Comparison of ENCODE assay signal across 9 mouse cellular contexts in the genomic region with DNA sequence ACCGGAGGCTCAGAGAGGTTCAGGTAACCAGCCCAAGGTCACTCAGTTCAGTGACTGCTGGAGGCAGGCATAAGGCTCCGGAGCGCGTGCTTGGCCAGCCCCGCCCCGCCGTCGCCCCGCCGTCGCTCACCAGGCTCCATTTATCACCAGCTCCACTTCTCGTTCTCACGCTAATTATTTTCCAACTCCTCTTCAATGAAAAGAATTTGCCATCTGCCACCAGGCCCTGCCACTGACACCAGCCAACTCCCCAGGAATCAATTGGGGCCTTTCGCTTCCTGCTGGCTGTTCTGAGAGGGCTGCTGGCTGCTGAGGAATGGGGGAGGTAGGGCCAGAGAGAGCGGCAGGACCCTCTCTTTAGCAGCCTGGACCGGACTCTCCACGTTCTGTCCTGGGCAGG. TPM values are rescaled to one million over a fixed set of nuclear protein-coding genes. Genes with fewer than 3 reads are reported as not detected.
DNase-seq lines count a peak whose midpoint lies in the region; ATAC-seq and TF ChIP-seq lines count a peak whose summit lies in the region.
"Had no signal": no experiment of that assay in that cellular context is flagged by ENCODE, and none has a peak within 500 bp of the region (broad histone marks: within the 10 kb centered on the region; RNA-seq: fewer than 3 reads in every experiment).

No protein-coding gene starts in this region.

- H3K27ac ChIP-seq in gastrocnemius, adult 2 months = peak overlapping the region; percentile 88
- H3K27ac ChIP-seq in forebrain, embryonic 11.5 days (ENCODE audit: low read depth, low read length) = peak overlapping the region; percentile 21; the same call in 1 of the 2 replicates
- H3K27ac ChIP-seq in kidney, postnatal 0 days = peak overlapping the region; percentile 82
- H3K27ac ChIP-seq in midbrain, embryonic 15.5 days = 0 out of 2 replicates have a peak overlapping the region, but pooled peaks have one; percentile 30

- H3K4me1 ChIP-seq in forebrain, embryonic 11.5 days (replicated peaks; ENCODE audit: control insufficient read depth, insufficient read depth, low read length) = peaks cover 22% of the 10 kb centered on the region
- H3K4me1 ChIP-seq in kidney, postnatal 0 days (replicated peaks; ENCODE audit: insufficient read depth, low read length) = peaks cover 43% of the 10 kb centered on the region
- peaks cover 26% of the 10 kb centered on the region for H3K4me1 ChIP-seq in midbrain, embryonic 15.5 days

- no peaks in the 10 kb centered on the region for H3K9me3 ChIP-seq in forebrain, embryonic 11.5 days (ENCODE audit: control insufficient read depth, low read length)
- no peaks in the 10 kb centered on the region for H3K9me3 ChIP-seq in kidney, postnatal 0 days (replicated peaks; ENCODE audit: low read length)
- no peaks in the 10 kb centered on the region for H3K9me3 ChIP-seq in midbrain, embryonic 15.5 days

- under 1% methylated on average over 17 of the region's 17 CpGs for WGBS in forebrain, embryonic 11.5 days
- WGBS in kidney, postnatal 0 days = 17% methylated on average over 17 of the region's 17 CpGs
- WGBS in midbrain, embryonic 15.5 days = 4% methylated on average over 17 of the region's 17 CpGs

- peak overlapping the region; percentile 35 for H3K4me3 ChIP-seq in gastrocnemius, adult 2 months
- H3K4me3 ChIP-seq in forebrain, embryonic 11.5 days (ENCODE audit: low read depth, low read length) = no peak overlapping the region
- no peak overlapping the region for H3K4me3 ChIP-seq in kidney, postnatal 0 days (replicated peaks; ENCODE audit: low read depth, low read length)
- H3K4me3 ChIP-seq in midbrain, embryonic 15.5 days = no peak overlapping the region
- H3K4me3 ChIP-seq: myocyte had no signal

- peak overlapping the region; percentile 19 for H3K4me2 ChIP-seq in forebrain, embryonic 11.5 days (ENCODE audit: low read depth, low read length, severe bottlenecking)
- H3K4me2 ChIP-seq in kidney, postnatal 0 days (ENCODE audit: low read length) = no peak overlapping the region
- no peak overlapping the region for H3K4me2 ChIP-seq in midbrain, embryonic 15.5 days

- H3K9ac ChIP-seq in forebrain, embryonic 11.5 days (ENCODE audit: low read length) = no peak overlapping the region
- no peak overlapping the region for H3K9ac ChIP-seq in kidney, postnatal 0 days (ENCODE audit: low read depth, low read length)
- H3K9ac ChIP-seq in midbrain, embryonic 15.5 days = no peak overlapping the region

- ATAC-seq in forebrain, embryonic 11.5 days (replicated peaks; ENCODE audit: low FRiP score) = peak; percentile 57
- ATAC-seq in kidney, postnatal 0 days (replicated peaks; ENCODE audit: low FRiP score, low read depth) = 0 out of 2 replicates have a peak, but pooled peaks have one; percentile 13
- ATAC-seq in midbrain, embryonic 15.5 days (replicated peaks) = no peak

- H3K36me3 ChIP-seq in forebrain, embryonic 11.5 days (ENCODE audit: control insufficient read depth, insufficient read depth, low read length) = no peaks in the 10 kb centered on the region
- H3K36me3 ChIP-seq in kidney, postnatal 0 days (ENCODE audit: insufficient read depth, low read length) = no peaks in the 10 kb centered on the region
- H3K36me3 ChIP-seq in midbrain, embryonic 15.5 days (replicated peaks) = no peaks in the 10 kb centered on the region

- peak; percentile 51 for DNase-seq in gastrocnemius, adult 2 months
- DNase-seq in gastrocnemius, postnatal 10 days = no peak
- DNase-seq in MN1 (ENCODE audit: low spot score) = peak; percentile 43
- peak; percentile 75 for DNase-seq in forebrain, embryonic 11.5 days (ENCODE audit: low spot score)
- peak; percentile 43 for DNase-seq in kidney, postnatal 0 days (ENCODE audit: low spot score)
- no peak for DNase-seq in urinary bladder, postnatal 14 days (ENCODE audit: low spot score)
- DNase-seq in gastrocnemius, postnatal 25 days = no peak

- intact Hi-C loops in gastrocnemius, adult 2 months (cut with DNase I) = no loop called here

- H3K27me3 ChIP-seq in forebrain, embryonic 11.5 days (ENCODE audit: control insufficient read depth, insufficient read depth, low read length) = peaks cover 3% of the 10 kb centered on the region; the same call in 1 of the 2 replicates
- no peaks in the 10 kb centered on the region for H3K27me3 ChIP-seq in kidney, postnatal 0 days (ENCODE audit: insufficient read depth, low read length)
- H3K27me3 ChIP-seq in midbrain, embryonic 15.5 days (replicated peaks) = no peaks in the 10 kb centered on the region

- no peak for TF ChIP-seq CTCF in gastrocnemius, adult 2 months (IDR thresholded peaks at IDR 0.05)
- TF ChIP-seq CTCF in kidney, postnatal 0 days (IDR thresholded peaks at IDR 0.05; ENCODE audit: low read depth) = no peak

RNA-seq across cellular contexts. Expression of a gene that starts 27.3 kb away (rescaled TPM):
- 1 to 10 TPM; 7.2 to 8.6 TPM for total RNA-seq in gastrocnemius, adult 2 months (2021)
- 1 to 10 TPM; 8.9 to 9.3 TPM for total RNA-seq in gastrocnemius, postnatal 10 days (2021)
- 1.9 and 2.5 TPM in 2 replicates for polyA plus RNA-seq in forebrain, embryonic 11.5 days (2014; fragmentation: Nextera tagmentation; extraction: Ambion mirVana)
- polyA plus RNA-seq in kidney, postnatal 0 days (2015; fragmentation: Nextera tagmentation; extraction: Ambion mirVana) = 2.0 and 2.2 TPM in 2 replicates
- 12.7 and 13.4 TPM in 2 replicates for polyA plus RNA-seq in midbrain, embryonic 15.5 days (2015; fragmentation: Nextera tagmentation; extraction: Ambion mirVana)
- 1 to 10 TPM; 4.0 to 6.7 TPM for total RNA-seq in gastrocnemius, postnatal 25 days (2021)

RNA-seq across cellular contexts. Expression of a gene that starts 36.8 kb away (rescaled TPM):
- not detected for total RNA-seq in gastrocnemius, adult 2 months (2021)
- under 1 TPM; 0.09 to 0.14 TPM for total RNA-seq in gastrocnemius, postnatal 10 days (2021)
- polyA plus RNA-seq in forebrain, embryonic 11.5 days (2014; fragmentation: Nextera tagmentation; extraction: Ambion mirVana) = 1.8 and 2.1 TPM in 2 replicates
- polyA plus RNA-seq in kidney, postnatal 0 days (2015; fragmentation: Nextera tagmentation; extraction: Ambion mirVana) = 1.2 and 1.5 TPM in 2 replicates
- polyA plus RNA-seq in midbrain, embryonic 15.5 days (2015; fragmentation: Nextera tagmentation; extraction: Ambion mirVana) = 0.62 and 0.79 TPM in 2 replicates
- total RNA-seq in gastrocnemius, postnatal 25 days (2021) = not detected

Comparison
In these comparisons a context has a peak if more than half of its experiments do, and no peak if none do; other contexts are left out.
1. DNase-seq: peak in gastrocnemius, adult 2 months (single experiment), MN1 (single experiment), forebrain, embryonic 11.5 days (single experiment) and kidney, postnatal 0 days (single experiment); none in gastrocnemius, postnatal 10 days (single experiment), urinary bladder, postnatal 14 days (single experiment) and gastrocnemius, postnatal 25 days (single experiment).
2. H3K27ac ChIP-seq: peak in every context shown above with its lines; median percentile 88 in gastrocnemius, adult 2 months; 82 in kidney, postnatal 0 days; 30 in midbrain, embryonic 15.5 days; 21 in forebrain, embryonic 11.5 days.